Mouse (Mus musculus): ENCODE measurements around the gene Arrdc4. TPM values are rescaled to one million over a fixed set of nuclear protein-coding genes. Genes with fewer than 3 reads are reported as not detected.

Gene Arrdc4
- polyA plus RNA-seq, 1 experiment from 2014 or later, result 21.3 TPM

DNA sequence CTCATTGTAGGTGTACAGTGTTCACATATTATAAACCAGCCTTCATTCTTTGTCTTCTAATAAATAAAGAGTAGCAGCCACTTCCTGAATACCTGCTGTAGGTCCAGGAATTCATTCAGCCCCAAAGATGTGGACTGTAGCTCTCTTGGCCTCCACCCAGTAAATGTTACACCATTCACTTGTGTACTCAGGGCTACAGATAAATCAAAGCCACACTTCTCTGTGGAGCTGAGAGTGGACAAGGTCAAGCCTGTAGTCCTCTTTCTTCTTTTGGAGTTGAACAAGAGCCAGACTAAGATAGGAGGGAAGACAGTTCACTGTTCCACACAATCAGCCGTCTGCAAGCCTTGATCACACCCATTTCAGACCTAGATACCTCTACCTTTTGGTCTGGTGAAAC, 36.1 kb downstream of the Arrdc4 start:
- H3K36me3 ChIP-seq (ENCODE audit: insufficient read depth), result no peaks in the 10 kb centered on the region
- H3K9me3 ChIP-seq (ENCODE audit: low read depth, low read length), result no peaks in the 10 kb centered on the region
- H3K27me3 ChIP-seq (ENCODE audit: insufficient read depth, low read length), result no peaks in the 10 kb centered on the region
- no peak overlapping the region for H3K4me2 ChIP-seq
- DNase-seq, result peak; percentile 52
- H3K4me3 ChIP-seq (ENCODE audit: low read depth, low read length), result no peak overlapping the region
- peak; percentile 52; the same call in 1 of the 2 replicates for ATAC-seq (ENCODE audit: insufficient read depth)
- no peak for TF ChIP-seq CTCF (IDR thresholded peaks at IDR 0.05; ENCODE audit: low read depth)
- no peak overlapping the region for H3K27ac ChIP-seq (ENCODE audit: low read depth)
- WGBS, result 38% methylated on average over 1 of the region's 1 CpGs
- H3K4me1 ChIP-seq (ENCODE audit: insufficient read depth), result peaks cover 5% of the 10 kb centered on the region
- no peak overlapping the region for H3K9ac ChIP-seq

DNA sequence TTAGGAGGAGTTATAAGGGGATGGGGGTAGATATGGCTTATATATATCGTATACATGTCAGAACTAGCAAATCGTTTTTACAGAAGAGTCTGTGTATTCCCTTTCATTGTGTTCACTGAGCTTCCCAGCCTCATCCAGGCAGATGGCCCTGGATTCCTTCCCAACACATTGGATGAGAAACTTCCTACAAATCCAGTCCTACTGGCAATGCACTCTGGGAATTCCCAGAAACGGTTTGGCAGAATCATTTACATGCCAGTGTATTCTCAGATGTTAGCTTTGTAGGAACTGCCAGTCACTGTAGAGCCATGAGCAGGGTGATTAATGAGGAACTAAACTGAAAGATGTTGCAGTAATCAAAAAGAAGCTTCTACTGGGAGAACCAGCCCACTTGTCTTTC, 36.6 kb downstream of the Arrdc4 start:
- Histone ChIP-seq H3K4me1 (ENCODE audit: insufficient read depth) (no peaks in the 10 kb centered on the region), H3K4me2 (no peak overlapping the region), H3K9ac (no peak overlapping the region), H3K4me3 (ENCODE audit: low read depth, low read length) (no peak overlapping the region), H3K27ac (ENCODE audit: low read depth) (no peak overlapping the region), H3K9me3 (ENCODE audit: low read depth, low read length) (no peaks in the 10 kb centered on the region), H3K36me3 (ENCODE audit: insufficient read depth) (no peaks in the 10 kb centered on the region), H3K27me3 (ENCODE audit: insufficient read depth, low read length) (no peaks in the 10 kb centered on the region)
- ATAC-seq (ENCODE audit: insufficient read depth), result no peak
- no peak for DNase-seq
- no peak for TF ChIP-seq CTCF (IDR thresholded peaks at IDR 0.05; ENCODE audit: low read depth)
- WGBS, result 65% methylated on average over 3 of the region's 3 CpGs

DNA sequence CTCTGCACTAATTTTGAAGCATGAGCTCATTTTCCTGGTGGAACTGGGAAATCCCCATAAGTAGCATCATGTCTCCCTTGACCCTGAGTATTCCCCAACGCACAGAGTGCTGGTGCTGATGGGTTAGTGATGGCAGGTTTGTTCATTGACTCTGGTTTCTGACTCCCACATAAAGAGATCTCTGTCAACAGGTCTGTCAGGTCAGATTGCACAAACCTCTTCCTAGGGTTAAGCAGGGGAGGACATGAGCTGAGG, 39.8 kb downstream of the Arrdc4 start:
- 84% methylated on average over 1 of the region's 1 CpGs for WGBS
- ATAC-seq (ENCODE audit: insufficient read depth) (no peak), DNase-seq (no peak)
- H3K9me3 ChIP-seq (ENCODE audit: low read depth, low read length), result no peaks in the 10 kb centered on the region
- TF ChIP-seq CTCF (IDR thresholded peaks at IDR 0.05; ENCODE audit: low read depth), result no peak
- no peaks in the 10 kb centered on the region for H3K4me1 ChIP-seq (ENCODE audit: insufficient read depth)
- no peak overlapping the region for H3K4me2 ChIP-seq
- H3K9ac ChIP-seq, result no peak overlapping the region
- H3K4me3 ChIP-seq (ENCODE audit: low read depth, low read length), result no peak overlapping the region
- no peaks in the 10 kb centered on the region for H3K36me3 ChIP-seq (ENCODE audit: insufficient read depth)
- H3K27me3 ChIP-seq (ENCODE audit: insufficient read depth, low read length), result no peaks in the 10 kb centered on the region
- H3K27ac ChIP-seq (ENCODE audit: low read depth), result no peak overlapping the region

DNA sequence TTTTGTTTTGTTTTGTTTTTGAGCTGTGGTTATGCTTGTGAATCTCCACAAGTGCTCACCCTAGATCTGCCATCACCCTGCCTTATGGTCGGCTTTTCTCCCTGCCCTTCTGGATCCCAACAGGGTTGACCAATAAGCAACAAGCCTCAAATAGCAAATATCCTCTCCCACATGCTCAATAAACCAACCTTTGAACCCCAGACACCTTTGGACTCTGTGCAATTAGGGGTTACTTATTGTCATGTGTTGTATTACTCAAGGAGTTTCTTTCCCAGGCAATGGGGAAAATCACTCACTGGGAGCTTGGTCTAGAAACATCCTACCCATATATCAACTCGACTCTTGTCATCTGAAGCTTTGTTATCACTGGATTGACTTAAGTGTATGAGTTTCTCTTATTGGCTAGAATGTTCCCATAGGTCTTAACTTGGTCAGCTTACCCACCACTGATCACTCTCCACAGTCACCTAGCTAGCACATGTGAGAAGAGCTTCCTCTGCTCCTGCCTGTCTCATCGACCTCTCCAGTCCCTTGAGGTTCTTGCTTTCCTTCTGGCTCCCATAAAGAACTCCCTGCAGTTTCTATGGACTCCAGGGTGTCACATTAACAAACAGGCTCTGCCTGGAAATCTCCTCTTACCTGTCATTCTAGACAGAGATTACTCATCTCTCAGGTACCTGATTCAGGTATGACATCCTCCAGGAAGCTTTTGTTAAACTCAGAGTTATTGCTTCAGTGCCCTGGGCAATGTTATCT, 40.3 kb downstream of the Arrdc4 start:
- ATAC-seq (ENCODE audit: insufficient read depth) (no peak), DNase-seq (no peak)
- Histone ChIP-seq H3K27ac (ENCODE audit: low read depth) (no peak overlapping the region), H3K9ac (no peak overlapping the region), H3K27me3 (ENCODE audit: insufficient read depth, low read length) (no peaks in the 10 kb centered on the region), H3K9me3 (ENCODE audit: low read depth, low read length) (no peaks in the 10 kb centered on the region), H3K36me3 (ENCODE audit: insufficient read depth) (no peaks in the 10 kb centered on the region), H3K4me1 (ENCODE audit: insufficient read depth) (no peaks in the 10 kb centered on the region), H3K4me2 (no peak overlapping the region), H3K4me3 (ENCODE audit: low read depth, low read length) (no peak overlapping the region)
- 77% methylated on average over 3 of the region's 3 CpGs for WGBS
- TF ChIP-seq CTCF (IDR thresholded peaks at IDR 0.05; ENCODE audit: low read depth), result no peak

DNA sequence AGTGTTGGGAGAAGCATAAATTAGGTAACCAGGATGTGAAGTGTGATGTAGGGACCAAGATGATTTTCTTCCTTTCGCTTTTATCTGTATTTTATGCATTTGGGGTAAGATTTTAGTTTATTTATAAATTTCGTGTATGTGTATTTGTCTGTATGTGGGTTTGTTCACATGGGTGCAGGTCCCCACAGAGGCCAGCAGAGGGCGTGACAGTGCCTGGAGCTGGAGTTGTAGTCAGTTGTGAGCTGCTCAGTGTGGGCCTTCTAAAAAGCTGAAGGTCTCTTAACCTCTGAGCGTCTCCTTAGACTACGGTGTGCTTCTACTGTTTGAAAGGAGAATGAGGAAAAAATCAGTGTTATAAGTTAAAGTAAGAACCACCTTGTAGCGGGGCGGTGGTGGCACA, 43.9 kb downstream of the Arrdc4 start:
- Histone ChIP-seq H3K36me3 (ENCODE audit: insufficient read depth) (no peaks in the 10 kb centered on the region), H3K27ac (ENCODE audit: low read depth) (no peak overlapping the region), H3K9ac (no peak overlapping the region), H3K27me3 (ENCODE audit: insufficient read depth, low read length) (no peaks in the 10 kb centered on the region), H3K4me2 (no peak overlapping the region), H3K9me3 (ENCODE audit: low read depth, low read length) (no peaks in the 10 kb centered on the region), H3K4me1 (ENCODE audit: insufficient read depth) (no peaks in the 10 kb centered on the region), H3K4me3 (ENCODE audit: low read depth, low read length) (no peak overlapping the region)
- DNase-seq (no peak), ATAC-seq (ENCODE audit: insufficient read depth) (no peak)
- WGBS, result 85% methylated on average over 7 of the region's 7 CpGs
- TF ChIP-seq CTCF (IDR thresholded peaks at IDR 0.05; ENCODE audit: low read depth), result peak; percentile 40

DNA sequence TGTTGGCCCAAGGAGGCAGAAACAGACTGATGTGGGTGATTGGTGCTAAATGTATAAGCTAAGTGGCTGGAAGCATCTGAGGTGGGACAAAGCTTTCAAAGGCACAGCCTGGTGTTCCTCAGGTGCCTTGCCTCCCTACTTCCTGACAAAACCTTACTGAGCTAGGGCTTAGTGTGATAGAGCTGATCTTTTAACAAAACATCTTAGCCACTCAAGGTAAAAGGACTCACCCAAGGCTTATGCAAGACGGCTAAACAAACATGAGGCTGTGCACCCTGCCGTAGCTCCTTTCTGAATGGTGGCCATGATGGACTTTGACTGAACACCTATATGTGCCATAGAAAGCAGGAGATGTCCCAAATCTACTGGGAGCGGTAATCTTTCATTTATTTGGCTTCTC, 51.7 kb downstream of the Arrdc4 start:
- TF ChIP-seq CTCF (IDR thresholded peaks at IDR 0.05; ENCODE audit: low read depth), result no peak
- no peaks in the 10 kb centered on the region for H3K27me3 ChIP-seq (ENCODE audit: insufficient read depth, low read length)
- H3K4me3 ChIP-seq (ENCODE audit: low read depth, low read length), result no peak overlapping the region
- no peaks in the 10 kb centered on the region for H3K9me3 ChIP-seq (ENCODE audit: low read depth, low read length)
- H3K27ac ChIP-seq (ENCODE audit: low read depth), result no peak overlapping the region
- ATAC-seq (ENCODE audit: insufficient read depth) (peak; percentile 54; the same call in 1 of the 2 replicates), DNase-seq (no peak)
- no peak overlapping the region for H3K9ac ChIP-seq
- WGBS, result 78% methylated on average over 3 of the region's 3 CpGs
- no peak overlapping the region for H3K4me2 ChIP-seq
- no peaks in the 10 kb centered on the region for H3K36me3 ChIP-seq (ENCODE audit: insufficient read depth)
- no peaks in the 10 kb centered on the region for H3K4me1 ChIP-seq (ENCODE audit: insufficient read depth)

DNA sequence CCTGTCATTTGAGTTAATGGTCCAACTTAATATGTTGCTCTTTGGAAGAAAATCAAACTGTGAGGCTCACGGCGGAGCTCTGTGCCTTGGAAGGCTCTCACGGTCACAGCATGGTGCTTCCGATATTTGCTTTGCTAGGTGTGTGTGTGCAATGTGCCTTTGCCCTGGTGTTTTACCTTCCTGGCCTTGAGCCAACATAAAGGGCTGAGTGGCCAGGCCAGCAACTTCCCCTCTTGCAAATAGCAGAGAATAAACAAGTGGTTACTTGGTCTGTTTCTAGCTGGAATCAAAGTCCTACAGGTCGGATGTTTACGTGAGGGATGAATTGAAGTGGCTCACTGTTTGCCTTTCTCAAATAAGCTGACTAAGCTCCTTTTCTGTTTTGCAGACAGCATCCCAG, 52.1 kb downstream of the Arrdc4 start:
- WGBS, result 46% methylated on average over 6 of the region's 6 CpGs
- ATAC-seq (ENCODE audit: insufficient read depth) (peak; percentile 82), DNase-seq (peak; percentile 69)
- H3K4me2 ChIP-seq, result no peak overlapping the region
- no peak overlapping the region for H3K4me3 ChIP-seq (ENCODE audit: low read depth, low read length)
- no peaks in the 10 kb centered on the region for H3K4me1 ChIP-seq (ENCODE audit: insufficient read depth)
- no peaks in the 10 kb centered on the region for H3K9me3 ChIP-seq (ENCODE audit: low read depth, low read length)
- H3K27me3 ChIP-seq (ENCODE audit: insufficient read depth, low read length), result no peaks in the 10 kb centered on the region
- H3K36me3 ChIP-seq (ENCODE audit: insufficient read depth), result no peaks in the 10 kb centered on the region
- H3K27ac ChIP-seq (ENCODE audit: low read depth), result no peak overlapping the region
- TF ChIP-seq CTCF (IDR thresholded peaks at IDR 0.05; ENCODE audit: low read depth), result no peak
- no peak overlapping the region for H3K9ac ChIP-seq

DNA sequence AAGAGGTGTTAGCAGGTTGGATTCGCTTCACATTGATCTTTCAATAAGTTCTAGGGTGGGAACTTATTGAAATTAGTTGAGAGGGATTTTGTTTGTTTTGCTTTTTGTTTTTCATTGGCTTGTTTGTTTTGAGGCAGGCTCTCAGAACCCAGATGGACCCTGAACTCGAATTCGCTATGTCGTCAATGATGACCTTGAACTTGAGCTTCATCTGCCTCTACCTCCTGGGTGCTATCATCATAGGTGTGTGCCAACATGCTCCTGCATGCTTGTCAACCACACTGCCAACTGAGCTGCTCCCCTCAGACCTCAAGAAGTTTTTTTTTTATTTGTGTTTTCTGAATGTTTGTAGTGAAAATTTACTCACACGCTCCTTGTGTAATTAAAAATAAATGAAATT, 52.6 kb downstream of the Arrdc4 start:
- ATAC-seq (ENCODE audit: insufficient read depth) (no peak), DNase-seq (no peak)
- Histone ChIP-seq H3K4me3 (ENCODE audit: low read depth, low read length) (no peak overlapping the region), H3K27ac (ENCODE audit: low read depth) (no peak overlapping the region), H3K4me2 (no peak overlapping the region), H3K9ac (no peak overlapping the region), H3K9me3 (ENCODE audit: low read depth, low read length) (no peaks in the 10 kb centered on the region), H3K36me3 (ENCODE audit: insufficient read depth) (no peaks in the 10 kb centered on the region), H3K4me1 (ENCODE audit: insufficient read depth) (no peaks in the 10 kb centered on the region), H3K27me3 (ENCODE audit: insufficient read depth, low read length) (no peaks in the 10 kb centered on the region)
- TF ChIP-seq CTCF (IDR thresholded peaks at IDR 0.05; ENCODE audit: low read depth), result no peak
- WGBS, result 58% methylated on average over 5 of the region's 5 CpGs
